Mouse (Mus musculus): ENCODE data around the gene Nup107.
"Not testable (repeated sequence)": the region's sequence is repeated elsewhere in the genome, so short reads cannot be mapped to it uniquely, and the experiment has no call there.

The Nup107 gene

GRCm38 (mm10) chr10:117725671-117726070 lies 66.8 kb downstream of the Nup107 start:
- intact Hi-C loops (cut with DNase I), result no loop called here

- intact Hi-C loops (cut with DNase I), result no loop called here
Measured at GRCm38 (mm10) chr10:117724804-117725361, 67.6 kb downstream of the Nup107 start.

DNA sequence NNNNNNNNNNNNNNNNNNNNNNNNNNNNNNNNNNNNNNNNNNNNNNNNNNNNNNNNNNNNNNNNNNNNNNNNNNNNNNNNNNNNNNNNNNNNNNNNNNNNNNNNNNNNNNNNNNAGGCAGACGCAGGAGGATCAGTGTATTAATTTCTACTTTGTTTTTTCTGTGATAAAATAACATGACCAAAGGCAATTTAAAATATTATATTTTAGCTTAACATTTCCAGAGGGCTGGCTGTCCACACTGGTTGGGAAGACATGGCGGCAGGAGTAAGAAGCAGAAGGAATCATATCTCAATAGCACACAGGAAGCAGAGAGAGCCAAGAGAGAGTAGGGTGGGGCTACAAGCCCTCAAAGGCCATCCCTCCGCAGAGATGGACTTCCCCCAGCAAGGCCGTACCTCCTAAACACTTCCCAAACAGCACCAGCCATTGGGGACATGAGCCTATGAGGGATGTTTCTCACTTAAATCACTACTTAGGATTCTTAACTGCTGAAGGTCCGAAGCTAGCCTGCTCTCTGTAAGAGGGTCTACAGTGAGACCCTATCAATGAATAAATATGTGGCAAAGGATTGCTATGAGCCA lies 68.3 kb downstream of the Nup107 start:
- intact Hi-C loops (cut with DNase I), result no loop called here

DNA sequence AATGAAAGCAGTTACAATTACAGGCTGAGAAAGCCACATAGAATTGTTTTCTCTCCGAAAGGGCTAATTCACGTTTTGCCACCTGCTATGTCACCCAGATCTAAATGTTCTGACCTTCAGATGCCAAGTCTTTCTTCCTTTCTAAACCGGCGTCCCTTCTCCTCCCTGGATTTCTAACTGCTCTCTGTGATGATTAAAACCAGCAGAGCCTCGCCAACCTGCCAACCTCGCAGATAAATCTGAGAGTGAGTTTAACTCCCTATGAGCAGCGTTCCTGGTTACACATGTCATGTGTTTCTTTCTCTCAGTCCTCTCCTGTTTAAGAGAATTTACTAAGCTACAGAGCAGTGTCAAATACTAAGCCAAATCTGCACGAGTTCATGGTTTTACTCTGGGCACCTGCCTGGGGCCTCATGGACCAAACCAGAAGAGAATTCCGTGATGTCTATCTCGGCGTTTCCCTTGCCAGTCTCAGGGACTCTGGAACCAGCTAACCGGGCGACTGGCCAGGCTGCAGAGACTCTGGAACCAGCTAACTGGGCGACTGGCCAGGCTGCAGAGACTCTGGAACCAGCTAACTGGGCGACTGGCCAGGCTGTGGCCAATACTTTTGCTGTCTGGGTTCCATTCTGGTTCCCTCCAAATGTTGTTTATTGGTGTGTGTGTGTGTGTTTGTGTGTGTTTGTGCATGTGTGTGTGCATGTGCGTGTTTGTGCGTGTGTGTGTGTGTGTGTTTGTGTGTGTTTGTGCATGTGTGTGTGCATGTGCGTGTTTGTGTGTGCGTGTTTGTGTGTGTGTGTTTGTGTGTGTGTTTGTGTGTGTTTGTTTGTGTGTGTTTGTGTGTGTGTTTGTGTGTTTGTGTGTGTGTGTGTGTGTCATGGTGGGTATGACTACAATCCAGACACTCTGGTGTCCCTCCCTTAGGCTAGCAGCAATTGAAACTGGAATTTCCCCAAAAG lies 74.1 kb downstream of the Nup107 start:
- intact Hi-C loops (cut with DNase I), result no loop called here

- intact Hi-C loops (cut with DNase I), result no loop called here
Measured at GRCm38 (mm10) chr10:117717583-117717982, 74.9 kb downstream of the Nup107 start.

GRCm38 (mm10) chr10:117716686-117717085 lies 75.8 kb downstream of the Nup107 start:
- intact Hi-C loops (cut with DNase I), result no loop called here

- intact Hi-C loops (cut with DNase I), result not testable (repeated sequence)
Measured at GRCm38 (mm10) chr10:117715654-117716053, 76.9 kb downstream of the Nup107 start.

- intact Hi-C loops (cut with DNase I), result no loop called here
Measured at GRCm38 (mm10) chr10:117714928-117715500, 77.5 kb downstream of the Nup107 start.

DNA sequence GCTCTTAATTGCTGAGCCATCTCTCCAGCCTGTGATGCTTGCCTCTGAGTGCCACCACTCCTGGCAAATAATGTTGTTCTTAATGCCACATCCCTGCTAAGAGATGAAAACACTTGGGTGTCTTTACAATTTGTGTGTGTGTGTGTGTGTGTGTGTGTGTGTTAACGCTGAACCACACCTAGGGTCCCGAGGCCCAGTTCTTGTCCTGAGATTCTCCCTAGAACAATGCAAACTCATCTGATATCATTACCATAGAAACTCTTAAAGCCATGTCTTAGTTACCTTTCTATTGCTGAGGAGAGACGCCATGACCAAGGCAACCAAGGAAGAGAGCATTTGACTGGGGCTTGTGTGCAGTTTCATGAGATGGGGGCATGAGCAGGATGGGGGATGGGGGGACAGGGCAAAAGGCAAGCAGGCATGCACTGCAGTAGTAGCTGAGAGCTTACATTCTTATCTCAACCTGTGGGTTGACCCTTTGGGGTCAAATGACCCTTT lies 78.4 kb downstream of the Nup107 start:
- intact Hi-C loops (cut with DNase I), result no loop called here

DNA sequence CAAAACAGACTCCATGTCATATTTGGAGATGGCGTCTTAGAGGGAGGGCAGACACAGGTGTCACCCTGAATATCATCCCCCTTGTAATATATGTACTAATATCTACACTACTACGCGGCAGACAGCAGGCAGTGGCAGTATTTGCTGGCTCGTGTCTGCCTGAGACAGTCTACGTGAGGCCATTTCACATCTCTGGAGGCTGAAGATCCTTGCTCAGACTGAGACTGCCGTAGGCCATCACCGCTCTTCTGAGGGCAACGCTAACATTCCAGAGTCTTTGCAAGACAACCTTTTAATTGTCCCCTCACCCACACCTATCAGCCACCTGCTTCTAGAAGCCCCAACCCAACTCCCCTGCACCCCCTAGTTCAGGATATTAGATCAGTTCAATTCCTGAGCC lies 79.0 kb downstream of the Nup107 start:
- intact Hi-C loops (cut with DNase I), result no loop called here

DNA sequence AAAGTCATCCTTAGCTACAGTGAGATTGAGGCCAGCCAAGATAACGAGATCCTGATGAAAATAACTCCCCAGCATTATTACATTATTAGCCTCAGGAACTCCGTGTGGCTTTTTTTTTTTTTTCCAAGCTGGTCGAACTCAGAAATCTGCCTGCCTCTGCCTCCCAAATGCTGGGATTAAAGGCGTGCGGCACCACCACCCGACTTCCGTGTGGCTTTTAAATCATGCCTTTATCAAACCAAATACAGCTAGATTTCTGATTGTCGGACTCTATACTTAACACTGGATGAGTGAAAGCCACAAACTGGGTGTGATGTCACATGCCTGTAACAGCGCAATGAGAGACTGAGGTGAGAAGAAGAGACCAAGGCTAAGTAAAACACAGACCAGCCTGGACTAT lies 79.6 kb downstream of the Nup107 start:
- intact Hi-C loops (cut with DNase I), result no loop called here

- intact Hi-C loops (cut with DNase I), result no loop called here
Measured at GRCm38 (mm10) chr10:117712191-117712754, 80.2 kb downstream of the Nup107 start.

- intact Hi-C loops (cut with DNase I), result no loop called here
Measured at GRCm38 (mm10) chr10:117711408-117711807, 81.1 kb downstream of the Nup107 start.

- intact Hi-C loops (cut with DNase I), result no loop called here
Measured at GRCm38 (mm10) chr10:117710604-117711141, 81.8 kb downstream of the Nup107 start, which contains the start of gene Mdm2. Mdm2 (minus strand) TSS chr10:117710758.

DNA sequence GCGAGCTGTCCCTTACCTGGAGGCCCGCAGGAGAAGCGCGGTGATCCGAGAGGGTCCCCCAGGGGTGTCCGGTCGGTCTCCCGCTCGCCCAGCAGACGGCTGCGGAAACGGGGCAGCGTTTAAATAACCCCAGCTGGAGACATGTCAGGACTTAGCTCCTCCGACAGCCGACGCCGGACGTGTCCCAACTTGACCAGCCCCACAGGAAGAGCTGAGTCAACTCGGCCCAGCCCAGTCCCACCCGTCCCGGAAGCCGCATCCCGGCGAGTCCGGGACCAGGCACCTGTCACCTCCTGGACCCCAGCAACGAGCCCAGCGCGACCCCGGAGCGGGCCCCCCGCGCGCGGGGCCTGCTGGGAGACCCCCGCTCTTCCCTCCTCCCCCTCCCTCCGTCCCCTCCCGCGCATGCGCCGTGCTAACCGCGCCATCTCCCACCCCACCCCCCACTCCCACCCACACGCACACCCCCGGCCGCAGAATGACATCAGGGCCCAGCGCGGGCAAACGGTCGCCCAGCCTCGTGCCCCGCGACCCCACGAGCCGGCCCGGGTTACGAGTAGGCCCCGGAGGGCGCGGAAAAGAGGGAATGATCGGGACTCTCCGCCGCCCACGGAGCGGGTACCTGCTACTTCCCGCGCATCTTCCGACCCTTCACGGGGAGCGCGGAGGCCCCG lies 82.4 kb downstream of the Nup107 start:
- intact Hi-C loops (cut with DNase I), result no loop called here

DNA sequence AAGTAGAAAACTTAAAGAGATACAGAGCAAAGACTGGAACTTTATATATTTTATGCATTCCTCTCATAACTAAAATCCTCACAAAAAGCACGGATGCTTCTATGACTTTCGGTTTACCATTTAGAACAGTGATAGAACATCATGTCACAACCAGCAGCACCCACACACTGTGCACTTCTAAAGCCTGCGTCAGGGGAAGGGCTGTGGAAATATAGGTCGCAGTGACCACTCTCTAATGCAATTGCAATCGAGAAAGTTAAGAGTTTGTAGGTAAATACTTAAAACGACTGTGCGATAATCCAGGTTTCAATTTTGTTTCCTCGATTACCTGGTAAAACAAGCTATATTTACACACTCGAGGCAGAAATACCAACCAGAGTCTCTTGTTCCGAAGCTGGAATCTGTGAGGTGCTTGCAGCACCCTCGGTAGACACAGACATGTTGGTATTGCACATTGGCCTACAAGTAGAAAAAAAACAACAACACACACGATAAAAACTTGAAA lies 83.1 kb downstream of the Nup107 start:
- intact Hi-C loops (cut with DNase I), result no loop called here

- intact Hi-C loops (cut with DNase I), result no loop called here
Measured at GRCm38 (mm10) chr10:117708856-117709255, 83.6 kb downstream of the Nup107 start.

DNA sequence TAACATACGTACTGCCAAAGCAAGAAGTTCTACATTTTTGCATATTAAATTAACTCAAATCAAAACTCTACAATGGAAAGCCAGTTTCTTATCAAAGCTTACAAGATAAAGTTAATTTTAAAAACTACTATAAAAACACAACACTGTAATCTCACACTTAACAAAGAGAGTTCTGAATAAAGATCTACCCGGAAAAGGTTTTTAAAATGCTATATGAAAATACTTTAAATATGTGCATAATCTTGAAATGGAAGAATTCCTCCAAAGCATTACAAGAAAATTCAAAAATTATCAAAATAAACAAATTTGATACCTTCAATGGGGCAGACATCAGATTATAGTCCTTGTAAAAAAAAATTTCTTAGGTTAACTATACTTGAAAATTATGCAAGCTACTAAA lies 84.1 kb downstream of the Nup107 start:
- intact Hi-C loops (cut with DNase I), result no loop called here

DNA sequence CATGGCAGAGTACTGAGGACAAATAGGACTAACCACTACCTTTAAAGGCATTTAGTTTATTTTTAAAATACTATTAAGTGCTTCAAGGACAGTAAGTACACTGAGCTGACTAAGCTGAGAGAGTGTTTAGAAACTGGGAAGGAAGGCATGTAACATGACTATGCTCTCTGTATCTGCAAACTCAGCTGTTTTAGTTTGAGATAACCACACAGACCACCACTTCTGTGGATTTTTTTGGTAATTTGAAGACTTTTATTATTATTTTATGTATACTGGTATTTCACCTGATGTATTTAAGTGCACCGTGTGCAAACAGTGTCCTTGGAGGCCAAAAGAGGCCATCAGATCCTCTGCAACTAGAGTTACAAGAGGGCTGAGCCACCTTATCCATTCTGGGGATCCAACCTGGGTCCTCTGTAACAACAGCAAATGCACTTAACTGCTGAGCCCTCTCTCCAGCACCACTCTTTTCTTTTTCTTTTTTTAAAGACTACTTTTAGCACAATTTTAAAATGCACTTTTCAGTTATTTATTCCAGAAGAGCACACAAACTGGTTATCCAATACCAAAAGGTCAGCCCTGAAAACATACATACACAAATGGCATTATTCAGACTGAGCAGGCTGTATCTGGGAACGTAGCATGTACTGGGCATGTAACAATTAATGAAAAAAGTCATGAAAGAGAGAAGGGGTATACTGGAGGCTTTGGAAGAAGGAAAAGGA lies 85.2 kb downstream of the Nup107 start:
- intact Hi-C loops (cut with DNase I), result no loop called here

GRCm38 (mm10) chr10:117706440-117706839 lies 86.1 kb downstream of the Nup107 start:
- intact Hi-C loops (cut with DNase I), result no loop called here

Data from adrenal gland (tissue).